Mouse (Mus musculus): ENCODE results near the gene Dpp8.

DNA sequence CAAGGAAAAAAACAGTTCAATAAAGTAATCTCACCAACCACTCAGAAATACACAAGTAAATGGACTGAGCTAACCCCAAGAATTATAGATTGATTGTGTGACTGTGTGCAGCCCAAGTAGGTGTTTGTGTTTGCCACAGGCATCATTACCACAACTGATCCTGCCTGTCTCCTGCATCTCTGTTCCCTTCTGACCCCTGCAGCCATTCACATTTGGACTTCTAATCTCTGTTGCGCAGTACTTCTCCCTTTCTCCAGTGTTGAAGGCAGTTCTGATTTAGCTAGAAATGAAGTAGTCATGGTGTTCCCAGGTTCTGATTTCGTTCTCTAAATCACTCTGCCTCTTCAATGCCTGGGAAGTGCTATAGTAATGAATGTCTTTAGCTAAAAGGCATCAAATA is 44.6 kb upstream of the Dpp8 start:
- no peak for TF ChIP-seq SRF (IDR thresholded peaks at IDR 0.05; ENCODE audit: control insufficient read depth, insufficient read length, low read depth)
- TF ChIP-seq POLR2A (IDR thresholded peaks at IDR 0.05; ENCODE audit: insufficient read length, low read depth) = no peak
- TF ChIP-seq USF1 (IDR thresholded peaks at IDR 0.05; ENCODE audit: low read depth) = no peak
- TF ChIP-seq E2F4 (IDR thresholded peaks at IDR 0.05; ENCODE audit: insufficient read depth) = no peak
